In genomic region chr1:138607862-138608261, GRCm38 (mm10) we compare ENCODE assay signal across 16 mouse cellular contexts.
"Had no signal": no experiment of that assay in that cellular context is flagged by ENCODE, and none has a peak within 500 bp of the region (broad histone marks: within the 10 kb centered on the region; RNA-seq: fewer than 3 reads in every experiment).

No protein-coding gene starts in this region.

- H3K4me3 ChIP-seq: left cerebral cortex, adult 2 months; liver, embryonic 13.5 days; midbrain, embryonic 12.5 days; midbrain, embryonic 15.5 days; neural tube, embryonic 12.5 days; neural tube, embryonic 15.5 days had no signal

- DNase-seq: kidney, postnatal 10 days; kidney, postnatal 36 days; layer of hippocampus, postnatal 36 days; liver, embryonic 13.5 days; lung, adult 2 months; lung, postnatal 14 days; lung, postnatal 4 days; right cerebral cortex, adult 18-20 months; right cerebral cortex, postnatal 14 days; right cerebral cortex, postnatal 4 days; thymus, postnatal 25 days had no signal

- H3K4me2 ChIP-seq: liver, embryonic 13.5 days; midbrain, embryonic 12.5 days; midbrain, embryonic 15.5 days; neural tube, embryonic 12.5 days; neural tube, embryonic 15.5 days had no signal

- H3K27me3 ChIP-seq: liver, embryonic 13.5 days; midbrain, embryonic 12.5 days; midbrain, embryonic 15.5 days; neural tube, embryonic 12.5 days; neural tube, embryonic 15.5 days had no signal

- H3K27ac ChIP-seq: left cerebral cortex, adult 2 months; liver, embryonic 13.5 days; midbrain, embryonic 12.5 days; midbrain, embryonic 15.5 days; neural tube, embryonic 12.5 days; neural tube, embryonic 15.5 days had no signal

- H3K9ac ChIP-seq: liver, embryonic 13.5 days; midbrain, embryonic 12.5 days; midbrain, embryonic 15.5 days; neural tube, embryonic 12.5 days; neural tube, embryonic 15.5 days had no signal

- H3K4me1 ChIP-seq: midbrain, embryonic 12.5 days; midbrain, embryonic 15.5 days; neural tube, embryonic 12.5 days; neural tube, embryonic 15.5 days had no signal

- ATAC-seq: midbrain, embryonic 15.5 days had no signal

- H3K9me3 ChIP-seq: liver, embryonic 13.5 days; midbrain, embryonic 12.5 days; midbrain, embryonic 15.5 days; neural tube, embryonic 12.5 days; neural tube, embryonic 15.5 days had no signal

- H3K36me3 ChIP-seq: midbrain, embryonic 12.5 days; midbrain, embryonic 15.5 days; neural tube, embryonic 12.5 days; neural tube, embryonic 15.5 days had no signal
